Mouse (Mus musculus) heart, postnatal 0 days (tissue): ENCODE results near the gene Chrm4.
A peak's percentile ranks its signal among the peaks of the same experiment; 100 is the strongest.

Experiments used
- CTCF ChIP-seq: IDR thresholded peaks from 2 replicates; pipeline ENCODE4 v1.5.1; 2016; ENCODE audit warnings: antibody characterized with exemption, control low read depth, low read depth
- EP300 ChIP-seq: IDR thresholded peaks from 2 replicates; pipeline ENCODE4 v1.6.1; 2016; ENCODE audit warnings: antibody characterized with exemption, low read depth

- TF ChIP-seq CTCF, result peak; percentile 74
- TF ChIP-seq EP300, result no peak
These were observed 31.8 kb downstream of the Chrm4 start for GRCm38 (mm10) chr2:91958701-91959457.
